Mouse (Mus musculus): ENCODE data around the gene Pm20d1. TPM values are rescaled to one million over a fixed set of nuclear protein-coding genes. Genes with fewer than 3 reads are reported as not detected.

The Pm20d1 gene
- total RNA-seq, 2 experiments from 2014 or later, result 14.7 to 19.1 TPM

DNA sequence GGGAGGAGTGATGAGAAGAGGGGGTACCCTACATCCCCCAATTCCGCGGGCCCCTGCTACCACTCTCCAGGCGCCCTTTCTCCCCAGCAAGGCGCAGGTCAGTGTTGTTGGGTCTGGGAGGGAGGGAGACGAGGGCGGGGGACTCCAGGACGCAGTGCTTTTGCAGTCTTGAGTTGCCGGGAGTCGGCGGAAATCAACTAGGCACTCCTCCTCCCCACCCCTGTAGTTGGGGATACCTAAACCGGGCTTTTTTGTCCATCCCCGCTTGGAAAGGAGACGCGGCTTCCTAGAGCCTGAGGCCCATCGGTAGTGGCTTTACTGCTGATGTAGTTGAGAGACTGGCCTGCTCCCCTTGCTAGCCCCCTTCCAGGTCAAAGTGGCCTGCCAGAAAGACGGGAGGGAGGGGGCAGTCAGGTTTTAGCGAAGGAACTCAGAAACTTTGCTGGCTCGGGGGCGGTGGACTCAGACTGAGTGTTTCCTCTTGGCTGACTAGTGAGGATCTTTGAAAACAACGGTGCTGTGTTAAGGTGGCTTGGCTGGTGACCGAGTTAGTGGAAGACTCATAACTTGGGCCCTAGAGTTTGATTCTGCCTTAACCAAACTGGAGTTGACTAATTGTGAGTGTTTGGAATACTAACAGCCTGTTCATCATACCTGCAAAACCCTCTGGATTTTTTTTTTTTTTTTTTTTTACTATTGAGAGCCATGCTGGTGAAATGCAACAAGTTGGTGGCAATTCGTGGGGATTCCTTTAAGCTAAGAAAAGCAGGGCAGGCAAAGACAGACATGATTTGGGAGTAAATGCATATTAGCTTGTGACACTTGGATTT is 31.3 kb downstream of the Pm20d1 start:
- DNase-seq, result no peak

DNA sequence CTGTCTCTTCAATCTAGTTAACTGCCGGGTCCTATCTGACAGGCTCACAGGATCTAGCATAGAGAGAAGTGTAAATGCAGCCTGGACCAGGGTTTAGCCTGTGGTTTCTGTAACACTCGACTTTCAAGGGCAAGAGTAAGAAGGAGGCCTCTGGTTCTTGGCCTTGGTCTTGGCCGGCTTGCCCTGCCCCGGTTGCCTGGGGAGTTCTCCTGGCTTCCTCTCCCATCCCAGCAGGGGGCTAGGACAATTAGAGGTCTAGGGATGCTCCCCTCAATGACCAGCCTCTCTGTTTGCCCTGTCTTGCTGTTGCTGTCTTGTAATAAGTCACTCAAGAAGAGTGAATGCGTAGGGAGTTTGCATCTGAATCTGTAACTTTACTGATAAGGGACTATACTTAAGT is 32.1 kb downstream of the Pm20d1 start:
- DNase-seq, result no peak

DNA sequence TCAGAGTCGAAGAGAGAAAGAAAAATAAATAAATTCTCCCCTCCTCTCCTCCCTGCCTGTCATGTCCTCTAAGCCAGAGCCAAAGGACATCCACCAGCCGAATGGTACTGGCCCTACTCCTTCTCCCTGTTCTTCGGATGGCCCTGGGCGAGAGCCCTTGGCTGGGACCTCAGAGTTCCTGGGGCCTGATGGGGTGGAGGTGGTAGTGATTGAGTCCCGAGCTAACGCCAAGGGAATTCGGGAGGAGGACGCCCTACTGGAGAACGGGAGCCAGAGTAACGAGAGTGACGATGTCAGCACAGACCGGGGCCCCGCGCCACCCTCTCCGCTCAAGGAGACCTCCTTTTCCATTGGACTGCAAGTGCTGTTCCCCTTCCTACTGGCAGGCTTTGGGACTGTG is 33.4 kb downstream of the Pm20d1 start:
- no peak for DNase-seq

DNA sequence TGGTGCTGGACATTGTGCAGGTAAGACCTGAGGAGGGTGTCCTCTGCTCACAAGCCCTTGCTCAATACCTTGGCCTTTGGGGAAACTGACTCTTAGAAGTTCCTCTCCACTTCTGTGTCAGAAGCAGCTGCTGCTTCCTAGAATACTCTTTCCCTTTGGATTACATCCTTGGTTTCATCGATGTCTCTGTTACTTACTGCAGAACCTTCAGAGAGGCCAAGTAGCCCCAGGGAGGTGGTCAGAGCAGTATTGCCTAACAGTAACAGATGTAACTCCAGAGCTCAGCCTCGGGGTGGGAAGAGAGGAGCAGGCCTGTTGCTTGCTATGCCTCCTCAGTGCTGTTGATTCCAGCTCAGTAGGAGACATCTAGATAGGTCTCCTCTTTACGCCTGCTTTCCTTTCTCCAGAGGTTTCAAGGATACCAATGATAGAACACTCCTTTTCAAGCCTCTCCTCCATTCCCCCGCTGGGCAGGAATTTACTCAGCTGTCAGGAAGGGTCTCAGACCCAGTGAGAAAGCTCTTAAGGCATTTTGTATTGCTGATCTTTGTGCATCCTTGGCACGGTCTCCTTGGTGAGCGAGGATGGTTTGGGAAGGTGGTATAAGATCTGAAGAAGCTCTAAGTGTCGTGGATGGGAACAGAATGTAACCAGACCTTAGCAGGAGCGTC is 33.9 kb downstream of the Pm20d1 start:
- no peak for DNase-seq

DNA sequence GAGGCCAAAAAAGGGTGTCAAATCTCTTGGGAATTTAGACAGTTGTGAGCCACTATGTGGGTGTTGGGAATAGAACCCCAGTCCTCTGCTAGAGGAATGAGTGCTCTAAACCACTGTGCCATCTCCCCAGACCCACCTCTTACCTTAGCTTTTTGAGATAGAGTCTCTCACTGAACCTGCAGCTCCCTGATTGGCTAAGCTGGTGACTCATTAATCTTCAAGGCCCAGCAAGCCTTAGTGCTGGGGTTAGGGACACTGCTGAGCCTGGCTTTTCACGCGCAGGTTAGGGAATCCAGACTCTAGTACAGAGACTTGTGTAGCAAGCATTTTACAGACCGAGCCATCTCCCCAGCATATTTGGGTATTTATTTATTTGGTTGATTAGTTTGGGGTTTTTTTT is 39.9 kb downstream of the Pm20d1 start:
- DNase-seq, result no peak

DNA sequence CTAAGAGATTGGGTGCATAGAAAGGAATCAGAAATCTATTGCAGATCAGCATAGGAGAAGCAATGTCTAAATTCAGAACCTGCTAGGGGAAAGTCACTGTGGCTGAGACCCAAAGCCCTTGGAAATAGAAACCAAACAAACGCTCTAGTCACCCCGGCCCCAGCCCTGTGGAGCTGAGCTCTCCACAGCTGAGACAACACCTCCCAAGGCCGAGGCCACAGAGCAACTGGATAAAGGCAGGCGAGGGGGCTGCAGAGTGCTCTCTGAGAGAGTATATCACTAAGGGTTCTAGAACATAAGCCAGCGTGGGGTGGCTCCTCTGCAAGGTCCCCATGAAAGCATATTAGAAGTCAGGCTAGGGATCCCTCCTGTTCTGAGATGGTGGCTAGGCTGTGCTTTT is 41.4 kb downstream of the Pm20d1 start:
- DNase-seq, result peak; percentile 66

DNA sequence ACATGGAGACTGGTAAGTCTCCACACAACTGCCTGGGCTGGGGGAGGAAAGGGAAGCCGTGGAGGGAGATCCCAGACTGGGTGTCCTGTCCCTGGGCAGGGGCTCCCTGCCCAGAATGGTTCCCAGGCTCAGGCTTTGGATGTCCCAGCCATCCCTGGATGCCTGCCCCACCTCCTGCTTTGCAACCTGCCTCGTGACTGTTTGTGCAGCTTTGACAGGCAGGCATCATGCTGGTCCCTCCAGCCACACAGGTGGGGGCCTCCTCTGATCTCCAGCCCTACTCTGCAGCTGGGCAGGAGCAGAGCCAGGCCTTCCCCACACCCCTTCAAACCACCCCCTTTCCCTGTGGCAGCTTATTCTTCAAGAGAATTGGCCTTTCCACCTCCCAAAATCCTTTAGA is 42.1 kb downstream of the Pm20d1 start:
- no peak for DNase-seq

DNA sequence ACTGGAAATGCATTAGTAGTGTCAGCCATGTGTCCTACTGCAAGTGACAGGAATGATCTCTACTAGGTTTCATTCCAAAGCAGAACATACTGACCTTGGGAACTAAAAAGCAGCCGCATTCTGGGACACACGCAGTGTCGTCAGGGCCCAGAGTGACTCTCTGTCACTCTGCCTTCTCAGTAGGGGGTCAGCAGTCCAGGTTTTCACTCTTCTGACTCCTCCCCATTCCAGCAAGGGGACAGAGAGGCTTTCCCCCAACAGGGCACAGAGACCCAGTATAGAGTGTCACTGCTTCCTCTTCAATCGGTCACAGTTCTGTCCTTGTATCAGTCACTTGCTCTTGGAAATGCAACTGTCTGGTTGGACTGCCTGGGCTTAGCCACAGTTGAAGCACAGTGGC is 45.0 kb downstream of the Pm20d1 start:
- peak; percentile 36 for DNase-seq

DNA sequence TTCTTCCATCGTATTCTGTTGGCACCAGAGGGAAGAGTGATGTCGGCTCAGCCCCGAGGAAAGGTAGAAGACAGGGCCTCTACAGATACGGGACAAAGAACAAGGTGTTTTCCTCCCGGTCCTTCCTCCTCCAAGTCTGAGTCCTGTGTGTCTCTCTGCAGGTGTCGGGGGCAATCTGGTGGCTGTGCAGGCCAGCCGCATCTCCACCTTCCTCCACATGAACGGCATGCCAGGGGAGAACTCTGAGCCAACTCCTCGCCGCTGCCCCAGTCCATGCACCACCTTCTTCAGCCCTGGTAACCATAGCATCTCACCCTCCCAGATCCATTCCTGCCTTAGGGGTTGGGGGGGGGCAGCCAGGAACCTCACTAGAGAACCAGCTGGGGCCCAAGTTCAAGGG is 46.6 kb downstream of the Pm20d1 start:
- DNase-seq, result no peak

DNA sequence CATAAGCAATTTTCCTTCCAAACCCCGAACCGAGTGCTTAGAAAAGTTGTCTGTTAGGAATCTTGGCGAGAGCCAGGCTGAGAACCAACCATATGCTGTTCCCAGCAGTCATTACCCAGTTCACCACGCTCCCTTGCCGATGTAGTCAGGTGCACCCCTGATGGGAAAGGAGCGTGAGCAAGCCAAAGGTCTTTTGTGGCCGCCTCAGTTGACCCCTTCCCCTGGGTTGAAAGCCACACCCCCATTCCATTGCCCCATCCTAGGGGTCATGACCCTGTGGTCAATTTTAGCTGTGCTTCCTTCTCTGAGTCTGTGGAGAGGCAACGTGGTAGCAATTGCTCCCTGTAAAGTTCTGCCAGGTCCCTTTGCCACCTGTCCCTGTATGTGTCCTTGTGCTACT is 47.7 kb downstream of the Pm20d1 start:
- no peak for DNase-seq

DNA sequence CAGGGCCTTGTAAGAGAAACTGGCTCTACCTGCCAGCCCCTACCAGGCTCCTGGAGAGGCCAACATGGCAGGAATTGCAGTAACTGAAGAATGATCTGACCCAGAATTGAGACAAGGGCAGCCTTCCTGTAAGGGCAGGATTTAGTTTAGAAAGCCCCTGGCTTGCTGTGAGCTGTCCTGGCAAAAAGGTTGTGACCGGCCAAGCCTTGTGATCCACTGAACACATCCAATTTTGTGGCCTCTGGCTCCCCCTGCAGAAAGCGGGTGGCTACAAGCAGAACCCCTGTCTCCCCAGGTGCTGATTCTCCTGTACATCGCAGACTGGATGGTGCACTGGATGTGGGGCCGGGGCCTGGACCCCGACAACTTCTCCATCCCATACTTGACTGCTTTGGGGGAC is 49.1 kb downstream of the Pm20d1 start:
- DNase-seq, result peak; percentile 79

DNA sequence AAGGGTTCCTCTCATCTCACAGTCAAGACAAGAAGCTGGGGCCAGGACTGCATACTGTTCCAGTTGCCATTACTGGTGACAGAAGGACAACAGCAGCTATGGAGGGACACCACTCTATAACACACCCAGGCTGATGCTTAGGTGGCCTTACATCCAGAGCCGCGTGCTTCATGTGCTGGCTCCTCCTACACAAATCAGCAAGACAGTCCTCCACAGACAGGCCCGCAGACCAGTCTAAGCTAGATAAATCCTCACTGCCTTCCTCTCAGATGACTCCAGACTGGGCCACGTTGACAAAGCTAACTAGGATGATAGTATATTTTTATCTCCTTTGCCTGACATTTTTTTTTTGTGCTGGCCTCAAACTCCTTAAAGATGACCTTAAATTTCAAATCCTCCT is 64.6 kb downstream of the Pm20d1 start:
- no peak for DNase-seq

DNA sequence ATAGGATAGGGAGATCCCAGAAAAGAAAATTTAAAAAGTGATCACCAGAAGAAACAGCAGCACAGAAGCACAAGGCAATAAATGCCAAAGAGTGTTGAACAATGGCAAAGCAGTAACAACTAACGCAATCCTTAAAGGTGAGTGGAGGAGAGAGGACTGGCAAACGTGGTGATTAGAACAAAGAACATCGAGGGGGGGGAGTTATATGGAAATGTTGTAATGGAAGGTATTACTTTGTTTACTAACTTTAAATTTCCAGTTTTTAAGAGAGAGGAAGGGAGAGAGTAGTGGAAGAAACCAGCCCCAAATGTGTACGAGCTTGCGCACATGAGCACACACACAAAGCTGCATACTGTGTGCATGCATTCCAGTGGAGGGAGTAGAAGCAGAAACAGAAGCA is 68.4 kb downstream of the Pm20d1 start:
- no peak for DNase-seq

DNA sequence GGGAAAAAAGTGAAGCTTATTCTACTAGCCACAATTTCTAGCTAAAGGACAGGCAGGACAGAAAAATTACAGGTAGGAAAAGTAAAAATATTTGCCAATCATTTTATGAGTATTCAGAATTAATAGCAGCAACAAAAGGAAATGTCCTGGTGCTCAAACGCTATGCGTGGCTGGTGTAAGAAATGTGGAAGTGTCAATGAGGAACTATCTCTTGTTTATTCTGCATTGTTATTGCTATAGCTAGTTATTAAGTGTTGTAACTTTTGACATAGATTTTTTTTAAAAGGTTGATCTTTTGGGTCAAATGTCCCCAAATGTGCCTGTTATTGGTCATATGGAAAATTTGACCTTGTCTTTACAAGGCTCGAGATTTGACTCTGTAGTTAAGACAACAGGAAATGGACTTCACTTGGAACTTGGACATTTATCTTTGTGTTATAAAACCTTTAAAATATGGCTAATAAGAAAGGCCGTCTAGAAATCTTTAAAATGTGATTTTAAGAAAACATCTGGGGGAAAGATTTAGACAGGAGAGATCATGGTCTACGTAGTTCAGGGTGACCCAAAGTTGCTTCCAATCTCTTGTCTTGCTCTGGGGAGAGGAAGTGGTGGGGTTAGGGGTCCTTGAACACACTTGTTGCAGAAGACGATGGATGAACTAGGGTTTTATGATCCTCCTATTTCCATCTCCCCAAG is 69.3 kb downstream of the Pm20d1 start:
- no peak for DNase-seq

DNA sequence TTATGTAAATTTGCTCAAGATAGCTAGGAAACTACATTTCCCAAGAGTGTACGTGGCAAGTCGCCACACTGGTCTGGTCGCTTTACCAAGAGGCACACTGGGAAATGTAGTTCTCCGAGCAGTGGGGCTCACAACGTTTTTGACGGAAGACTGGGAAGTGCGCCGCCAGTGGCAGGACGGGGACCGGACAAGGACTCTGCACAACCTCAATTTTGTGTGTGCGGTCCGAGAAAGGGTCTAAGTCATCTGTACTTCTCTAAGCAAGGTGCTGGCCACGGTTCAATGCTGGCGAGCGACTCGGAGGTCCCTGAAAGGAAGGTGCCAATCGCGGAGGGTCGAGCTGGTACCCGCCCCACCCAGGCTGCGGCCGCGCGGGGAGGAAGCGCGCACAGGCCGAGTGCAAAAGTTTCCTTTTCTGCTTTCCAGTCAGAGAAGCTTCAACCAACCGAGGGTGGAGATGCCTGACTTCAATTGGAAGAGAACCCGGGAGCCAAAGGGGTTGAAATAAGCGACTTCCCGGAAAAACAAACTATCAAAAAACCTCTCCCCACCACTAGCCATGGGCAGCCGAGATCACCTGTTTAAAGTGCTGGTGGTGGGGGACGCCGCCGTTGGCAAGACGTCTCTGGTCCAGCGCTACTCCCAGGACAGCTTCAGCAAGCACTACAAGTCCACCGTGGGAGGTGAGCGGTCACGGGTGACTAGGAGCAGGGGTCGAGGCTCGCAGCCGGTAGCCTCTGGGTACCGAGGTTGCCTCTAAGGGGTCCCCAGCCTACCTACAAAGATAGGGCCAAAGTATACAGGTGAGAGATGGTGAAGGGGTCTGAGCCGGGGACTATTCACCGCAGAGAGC is 70.1 kb downstream of the Pm20d1 start, which contains the start of gene Rab29:
Rab29 (plus strand) TSS at position 132 of the 853 bp plus-strand sequence.
- DNase-seq, result peak; percentile 92

DNA sequence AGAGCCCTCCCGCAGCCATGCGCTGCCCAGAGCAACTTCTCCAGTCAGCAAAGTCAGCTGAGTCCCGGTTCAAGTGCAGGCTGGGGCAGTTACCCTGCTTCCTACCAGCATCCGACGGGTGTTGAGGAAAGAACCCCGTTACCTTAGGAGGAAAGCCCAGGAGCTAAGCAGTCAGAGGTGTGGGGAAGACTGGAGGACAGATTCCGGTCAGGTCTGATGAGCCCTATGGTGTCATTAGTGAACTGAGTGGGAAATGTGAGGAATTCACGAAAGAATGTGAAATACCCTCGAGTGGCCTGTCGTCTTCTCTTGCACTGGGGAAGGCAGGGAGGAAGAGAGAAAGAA is 70.7 kb downstream of the Pm20d1 start:
- DNase-seq, result no peak

DNA sequence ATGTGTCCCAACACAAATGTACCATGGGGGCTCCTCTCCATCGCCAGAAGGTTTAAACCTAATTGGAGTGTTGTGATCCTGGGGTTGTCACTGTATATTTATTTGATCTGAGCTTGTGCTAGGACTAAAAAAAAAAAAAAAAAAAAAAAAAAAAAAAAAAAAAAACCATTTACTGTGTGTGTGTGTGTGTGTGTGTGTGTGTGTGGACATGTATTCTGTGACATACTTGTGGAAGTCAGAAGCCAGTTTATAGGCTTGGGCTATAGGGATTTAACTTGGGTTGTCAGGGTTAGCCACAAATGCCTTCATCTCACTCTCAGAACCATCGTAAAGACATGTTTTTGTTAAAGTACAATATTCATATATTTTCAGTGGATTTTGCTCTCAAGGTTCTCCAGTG is 72.4 kb downstream of the Pm20d1 start:
- DNase-seq, result no peak

Other genes starting within 250 kb of the Pm20d1 start
- gene Avpr1b, start 198.1 kb upstream of the Pm20d1 start, total RNA-seq (2021), result under 1 TPM; 0.12 to 0.15 TPM
- gene Ctse, start 159.1 kb upstream of the Pm20d1 start, total RNA-seq (2021), result 10 to 100 TPM in 1 of 2 experiments, 1 to 10 TPM in 1; 9.9 to 21.1 TPM
- gene Rab7b, start 108.7 kb upstream of the Pm20d1 start, total RNA-seq (2021), result 1 to 10 TPM; 4.7 to 5.1 TPM
- gene Slc26a9, start 53.4 kb upstream of the Pm20d1 start, total RNA-seq (2021), result under 1 TPM in 1 of 2 experiments, not detected in 1; 0.15 TPM
- 10 to 100 TPM; 33.0 to 45.0 TPM for gene Slc41a1, start 30.1 kb downstream of the Pm20d1 start, total RNA-seq (2021)
- 10 to 100 TPM; 14.1 to 15.7 TPM for gene Rab29, start 69.8 kb downstream of the Pm20d1 start, total RNA-seq (2021)
- 100 to 1,000 TPM; 124 to 131 TPM for gene Nucks1, start 113.2 kb downstream of the Pm20d1 start, total RNA-seq (2021)
- gene Slc45a3, start 165.6 kb downstream of the Pm20d1 start, total RNA-seq (2021), result 10 to 100 TPM in 1 of 2 experiments, 1 to 10 TPM in 1; 9.9 to 13.8 TPM
- gene Elk4, start 210.2 kb downstream of the Pm20d1 start, total RNA-seq (2021), result 100 to 1,000 TPM; 115 to 128 TPM